Mouse (Mus musculus) kidney, adult 11 months (tissue): ENCODE measurements around the gene Zp2.
A peak's percentile ranks its signal among the peaks of the same experiment; 100 is the strongest.

Experiments
- DNase-seq: peaks from one replicate; pipeline ENCODE4 v3.0.0; 2022

The Zp2 gene

DNA sequence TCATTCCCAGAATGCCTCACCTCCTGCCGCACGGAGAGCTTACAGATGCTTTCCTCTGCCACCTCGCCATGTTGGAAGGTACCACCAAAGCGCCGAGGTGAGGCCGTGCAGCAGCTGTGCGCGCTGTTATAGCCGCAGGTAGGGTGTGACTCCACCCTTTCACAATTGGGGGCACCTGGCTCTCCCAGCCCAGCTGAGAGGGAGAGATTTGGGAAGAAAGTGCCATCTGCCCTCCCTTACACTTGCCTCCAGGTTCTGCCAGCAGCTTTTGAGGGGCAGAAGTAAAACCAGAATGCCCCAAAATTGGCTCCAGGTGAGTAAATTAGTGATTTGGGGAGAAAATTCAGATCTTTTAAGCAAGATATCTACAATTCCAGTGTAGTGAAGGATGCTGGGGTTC is at the start of gene Zp2:
TSS of gene Zp2 (minus strand) at position 101 of the 400 bp plus-strand sequence.
- no peak for DNase-seq

DNA sequence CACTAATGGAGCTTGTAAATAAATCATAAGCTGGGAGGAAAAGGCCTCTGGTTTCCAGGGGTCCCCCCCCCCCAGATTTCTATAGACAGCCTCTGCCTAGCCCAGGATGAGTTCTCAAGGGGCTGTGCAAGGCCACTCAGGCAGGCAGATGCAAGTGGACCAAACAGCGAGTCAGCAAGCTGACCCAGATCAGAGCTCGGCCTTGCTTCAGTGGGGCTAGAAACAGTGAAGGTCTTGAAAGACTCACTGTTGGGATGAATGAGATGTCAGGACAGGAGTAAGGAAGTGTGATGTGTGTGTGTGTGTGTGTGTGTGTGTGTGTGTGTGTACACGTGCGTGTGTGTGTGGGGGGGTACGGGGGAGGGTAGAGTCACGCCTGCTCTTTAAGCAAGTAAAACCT is 47.7 kb upstream of the Zp2 start:
- DNase-seq: no peak

DNA sequence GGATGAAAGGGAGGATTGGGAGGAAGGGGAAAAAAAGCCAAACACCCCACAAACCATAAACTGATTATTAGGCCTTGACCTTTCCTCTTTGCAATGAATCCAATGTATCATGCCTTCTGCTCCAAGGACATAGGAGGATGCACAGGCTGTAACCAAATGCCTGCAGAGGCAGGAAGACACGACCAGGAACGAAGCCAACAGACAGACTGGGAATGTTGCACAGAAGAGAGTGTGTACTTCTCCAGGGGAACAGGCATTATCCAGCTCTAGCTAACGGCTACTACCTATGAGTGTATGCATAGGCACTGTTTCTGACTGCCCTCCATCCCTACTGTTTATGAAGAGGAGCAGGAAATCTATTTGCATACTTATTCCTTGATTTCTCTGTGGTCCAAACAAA is 47.1 kb upstream of the Zp2 start:
- no peak for DNase-seq

DNA sequence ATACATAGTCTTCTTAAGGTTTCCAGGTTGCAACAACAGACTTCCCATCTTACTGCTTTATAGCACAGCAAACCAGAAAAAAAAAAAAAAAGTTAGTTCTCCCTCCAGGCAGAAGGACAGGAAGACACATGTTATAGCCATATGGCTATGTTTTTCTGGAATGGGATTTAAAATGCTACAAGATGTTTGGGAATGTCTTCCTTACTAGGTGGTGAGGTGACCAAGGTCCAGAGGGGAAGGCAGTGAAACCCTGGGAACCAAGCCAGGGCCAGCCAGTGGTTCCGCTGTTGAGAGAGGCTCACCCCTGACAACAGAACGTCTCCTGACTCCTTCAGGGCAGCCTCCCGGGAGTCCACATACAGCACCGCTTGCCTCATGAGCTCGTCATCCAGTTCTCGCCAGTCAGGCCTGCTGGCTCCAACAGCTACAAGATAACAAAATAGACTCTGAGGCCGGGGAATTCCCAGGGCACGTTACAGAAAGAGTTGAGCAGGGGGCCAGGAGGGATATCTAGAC is 45.1 kb upstream of the Zp2 start:
- DNase-seq: peak; percentile 90

DNA sequence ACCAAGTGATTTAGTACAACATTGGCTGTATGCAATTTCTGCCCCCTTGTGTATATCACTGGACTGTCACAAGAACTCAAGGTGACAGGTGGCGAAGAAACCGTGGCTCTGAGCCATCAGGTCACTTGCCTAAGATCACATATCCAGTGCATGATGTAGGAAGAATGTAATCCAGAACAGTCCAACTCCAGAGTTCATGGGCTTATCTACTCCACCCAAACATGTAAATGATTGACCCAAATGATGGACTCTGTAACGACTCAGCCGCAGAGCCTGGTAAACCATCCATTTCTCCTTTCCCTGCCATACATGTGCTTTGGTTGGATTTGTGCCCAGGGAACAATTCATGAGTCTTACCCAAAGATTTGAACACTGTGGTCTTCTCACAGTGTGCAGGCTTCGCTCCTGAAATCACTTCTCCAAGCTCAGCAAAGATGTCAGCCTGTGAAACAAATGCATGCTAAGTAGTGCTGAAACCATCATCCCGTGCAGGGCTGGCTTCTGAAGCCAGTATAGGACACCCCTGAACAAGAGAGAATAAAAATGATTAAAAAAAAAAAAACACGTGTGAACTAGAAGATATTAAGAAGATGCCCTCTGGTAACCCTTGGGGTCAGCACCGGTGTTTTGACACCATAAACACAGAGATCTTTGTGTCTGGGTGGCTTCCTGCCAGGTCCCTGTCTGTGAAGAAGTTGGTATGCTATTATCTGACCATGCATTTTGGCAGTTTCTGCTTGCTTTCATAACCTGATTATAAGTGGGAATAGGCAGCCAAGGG is 44.5 kb upstream of the Zp2 start:
- DNase-seq: peak; percentile 84

DNA sequence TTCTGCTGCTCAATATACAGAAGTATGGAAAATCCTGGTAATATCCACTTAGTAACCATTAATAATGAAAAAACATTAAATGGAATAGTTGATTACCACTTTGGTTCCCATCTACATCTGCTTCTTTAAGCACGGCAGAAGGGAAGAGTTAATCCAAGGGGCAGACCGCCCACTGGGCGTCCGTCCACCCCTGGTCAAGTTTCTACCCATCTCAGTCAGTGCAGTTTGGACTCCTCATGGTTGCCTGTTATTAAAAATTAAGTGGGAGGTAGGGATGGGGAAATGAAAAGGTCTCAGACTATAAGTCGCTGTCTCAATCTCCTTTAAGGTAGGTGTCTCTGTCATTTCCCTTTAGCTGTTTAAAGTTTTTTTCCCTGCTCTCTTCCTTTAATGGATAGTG is 43.9 kb upstream of the Zp2 start:
- DNase-seq: no peak

DNA sequence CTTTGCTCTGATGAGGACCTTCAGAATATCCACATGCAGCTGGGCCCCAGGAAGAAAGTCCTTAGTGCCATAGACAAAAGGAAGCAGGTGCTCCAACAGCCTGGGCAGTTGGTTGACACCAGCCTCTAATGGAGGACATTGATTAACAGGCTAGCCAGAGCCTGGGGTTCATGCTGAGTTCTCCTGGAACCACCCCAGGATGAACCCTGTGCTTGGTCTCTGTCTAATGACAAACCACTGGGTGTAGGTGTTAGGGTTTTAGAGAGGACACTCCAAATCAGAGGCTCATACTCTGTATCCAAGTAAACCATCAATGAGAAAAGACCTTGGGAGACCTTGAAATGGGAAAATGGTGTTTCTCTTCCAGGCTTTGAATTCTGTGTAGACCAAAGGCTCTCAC is 37.8 kb upstream of the Zp2 start:
- DNase-seq: no peak

DNA sequence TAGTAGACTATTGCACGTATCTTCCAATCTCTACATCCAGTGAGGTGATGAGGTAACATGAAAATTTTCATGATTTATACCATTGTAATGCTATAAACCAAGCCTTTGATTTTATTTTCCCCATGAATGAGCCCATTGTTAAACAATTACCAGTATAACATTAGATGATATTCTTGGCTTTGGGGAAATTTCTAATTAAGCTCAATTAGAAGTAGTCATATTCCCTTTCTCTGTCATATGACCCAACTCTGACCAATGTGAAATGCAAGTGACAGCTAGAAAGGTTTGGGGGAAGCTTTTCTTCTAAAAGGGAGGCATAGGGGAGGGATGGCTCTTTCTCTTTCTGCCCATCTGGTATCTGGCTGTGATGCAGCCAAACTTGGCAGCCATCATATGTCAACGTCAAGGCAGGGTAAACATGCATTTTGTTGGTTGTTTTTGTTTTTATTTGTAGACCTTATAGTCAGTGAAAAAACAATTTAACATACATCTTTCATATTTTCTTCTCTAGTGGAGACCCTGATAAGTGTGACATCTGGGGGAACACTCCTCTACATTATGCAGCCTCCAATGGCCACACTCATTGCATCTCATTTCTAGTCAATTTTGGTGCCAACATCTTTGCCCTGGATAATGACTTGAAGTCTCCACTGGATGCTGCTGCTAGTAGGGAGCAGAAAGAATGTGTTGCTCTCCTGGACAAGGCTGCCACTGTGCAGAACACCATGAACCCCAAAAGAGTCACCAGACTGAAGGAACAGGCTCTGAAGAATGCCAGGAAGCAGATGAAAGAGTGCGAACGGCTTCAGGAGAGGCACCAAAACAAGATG is 36.5 kb upstream of the Zp2 start:
- DNase-seq: no peak

DNA sequence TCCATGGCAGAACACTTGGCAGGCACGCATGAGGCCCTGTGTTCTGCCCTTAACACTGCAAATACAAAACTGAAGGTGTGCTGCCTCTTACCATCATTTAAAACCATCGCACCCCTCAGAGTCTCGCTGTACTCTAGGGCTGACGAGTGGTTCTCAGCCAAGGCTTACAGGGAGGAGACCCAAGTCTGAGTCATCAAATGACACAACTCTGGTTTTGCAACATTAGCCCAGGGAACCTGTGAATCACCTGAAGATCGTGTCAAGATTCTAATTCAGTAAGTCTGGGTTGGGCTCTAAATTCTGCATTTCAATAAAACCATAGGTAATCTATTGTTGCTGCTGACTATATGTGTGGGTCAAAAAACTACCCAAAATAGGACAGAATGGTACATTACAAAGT is 35.5 kb upstream of the Zp2 start:
- DNase-seq: no peak

DNA sequence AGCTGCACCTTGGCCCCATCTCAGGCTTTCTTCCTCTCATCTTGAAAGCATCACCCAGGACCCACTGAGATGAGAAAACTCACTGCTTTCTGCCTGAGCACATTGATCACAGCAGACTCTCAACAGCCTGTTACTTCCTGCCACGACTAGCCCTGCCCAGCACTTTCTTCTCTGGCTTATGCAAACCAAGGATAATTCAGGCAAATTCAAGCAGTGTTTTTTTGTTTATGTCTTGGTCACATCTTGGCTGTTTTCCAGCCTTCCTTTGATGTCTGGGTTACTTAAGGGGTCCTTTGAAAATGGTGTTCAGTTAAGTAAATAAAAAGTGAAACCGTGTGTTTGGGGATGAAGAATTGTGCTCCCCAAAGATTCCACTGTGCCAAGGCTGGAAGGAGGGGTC is 33.8 kb upstream of the Zp2 start:
- no peak for DNase-seq

DNA sequence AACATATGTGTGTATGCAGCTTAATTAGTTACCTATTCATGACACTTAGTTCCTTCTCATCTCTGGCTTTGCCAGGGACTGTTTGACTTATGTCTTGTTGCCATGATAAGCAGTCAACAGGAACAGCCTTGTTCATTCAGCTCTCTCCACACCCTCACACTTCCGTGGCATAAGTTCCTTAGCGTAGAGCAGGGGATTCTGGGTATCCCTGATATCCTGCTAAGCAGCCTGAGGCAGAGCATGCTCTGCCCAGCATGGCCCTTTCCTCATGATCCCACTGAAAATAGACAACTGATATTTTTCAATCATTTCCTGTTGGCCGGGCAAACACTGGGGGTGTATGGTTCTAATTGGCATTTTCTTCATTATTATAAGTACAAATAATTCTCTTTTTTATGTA is 32.5 kb upstream of the Zp2 start:
- no peak for DNase-seq

DNA sequence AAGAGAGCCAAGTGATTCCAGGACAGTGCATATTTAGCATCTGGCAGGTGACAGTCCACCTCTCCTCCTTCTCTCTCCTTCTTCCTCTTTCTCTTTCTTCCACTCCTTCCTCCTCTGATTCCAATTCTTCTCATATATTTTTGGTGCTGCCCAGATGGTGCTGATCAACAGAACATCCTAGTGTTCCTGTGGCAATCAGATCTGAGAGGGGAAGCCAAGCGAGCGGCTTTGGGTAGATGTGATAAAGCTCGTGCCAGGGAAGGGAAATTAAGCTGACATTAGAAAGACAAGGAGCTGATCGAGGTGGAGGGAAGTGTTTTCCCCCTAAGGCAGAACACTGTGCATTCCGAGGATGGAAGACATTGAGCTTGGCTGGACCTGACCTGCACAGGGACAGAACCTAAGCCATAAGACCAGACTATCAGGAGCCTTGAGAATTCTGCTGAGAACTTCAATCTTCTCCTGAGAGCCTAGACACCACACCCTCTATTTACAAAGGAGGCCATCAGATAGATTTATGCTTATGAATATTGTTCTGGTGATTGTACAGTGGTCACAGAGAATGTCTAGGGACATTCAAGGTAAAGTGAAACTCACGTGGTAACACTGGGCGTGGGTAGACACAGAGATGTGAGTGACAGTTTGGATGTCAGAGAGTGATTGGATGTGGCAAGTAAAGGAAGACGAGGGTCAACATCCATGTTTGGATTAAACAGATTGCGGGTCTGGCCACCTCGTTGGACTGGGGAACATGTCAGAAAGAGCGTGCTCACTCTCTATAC is 29.8 kb upstream of the Zp2 start:
- no peak for DNase-seq

DNA sequence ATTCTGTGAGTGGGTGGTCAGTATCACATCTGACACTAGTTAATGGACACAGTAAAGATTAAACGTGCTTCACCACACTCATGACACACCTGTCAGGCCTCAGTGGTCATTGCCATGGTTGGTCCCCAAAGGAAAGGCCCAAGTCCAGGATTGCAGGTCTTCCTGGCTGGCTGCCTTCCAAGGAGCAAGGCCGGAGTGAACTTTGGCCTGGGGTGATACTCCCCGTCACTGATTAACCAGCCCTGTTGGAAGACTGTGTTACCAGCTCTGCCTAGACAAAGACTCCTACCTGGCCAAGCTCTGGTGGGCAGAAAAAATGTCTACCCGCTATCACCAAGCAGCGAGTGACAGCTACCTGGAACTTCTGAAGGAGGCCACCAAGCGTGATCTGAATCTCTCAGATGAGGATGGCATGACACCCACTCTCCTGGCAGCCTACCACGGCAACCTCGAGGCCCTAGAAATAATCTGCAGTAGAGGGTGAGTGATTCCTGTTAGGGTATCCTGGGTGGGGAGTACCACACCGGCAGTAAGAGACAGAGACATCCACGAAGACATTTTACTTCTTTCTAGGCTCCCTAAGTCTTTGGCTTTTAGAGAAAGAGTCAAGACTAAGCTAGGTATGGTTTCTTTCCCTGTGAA is 28.6 kb upstream of the Zp2 start, which contains the start of gene Anks4b:
TSS of gene Anks4b (plus strand) at position 256 of the 642 bp plus-strand sequence.
- peak; percentile 94 for DNase-seq

DNA sequence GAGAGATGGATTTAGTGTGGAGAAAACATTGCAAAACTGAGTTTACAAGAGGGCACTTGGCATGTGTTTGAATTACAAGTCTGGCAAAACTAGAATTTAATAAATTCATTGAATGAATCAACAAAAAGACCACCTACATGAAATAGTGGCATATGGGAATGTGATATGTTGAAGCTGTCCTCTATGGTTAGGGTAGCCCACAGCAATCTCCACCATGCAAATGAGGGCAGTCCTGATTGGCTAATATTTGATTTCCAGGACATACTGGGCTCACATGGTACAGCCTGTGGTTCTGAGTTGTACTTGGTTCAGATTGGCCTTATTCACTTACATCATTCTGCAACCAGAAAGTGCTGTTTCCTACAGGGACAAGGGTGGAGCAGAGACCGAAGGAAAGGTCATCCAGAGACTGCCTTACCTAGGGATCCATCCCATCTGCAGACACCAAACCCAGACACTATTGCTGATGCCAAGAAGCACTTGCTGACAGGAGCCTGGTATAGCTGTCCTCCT is 27.2 kb upstream of the Zp2 start:
- no peak for DNase-seq

DNA sequence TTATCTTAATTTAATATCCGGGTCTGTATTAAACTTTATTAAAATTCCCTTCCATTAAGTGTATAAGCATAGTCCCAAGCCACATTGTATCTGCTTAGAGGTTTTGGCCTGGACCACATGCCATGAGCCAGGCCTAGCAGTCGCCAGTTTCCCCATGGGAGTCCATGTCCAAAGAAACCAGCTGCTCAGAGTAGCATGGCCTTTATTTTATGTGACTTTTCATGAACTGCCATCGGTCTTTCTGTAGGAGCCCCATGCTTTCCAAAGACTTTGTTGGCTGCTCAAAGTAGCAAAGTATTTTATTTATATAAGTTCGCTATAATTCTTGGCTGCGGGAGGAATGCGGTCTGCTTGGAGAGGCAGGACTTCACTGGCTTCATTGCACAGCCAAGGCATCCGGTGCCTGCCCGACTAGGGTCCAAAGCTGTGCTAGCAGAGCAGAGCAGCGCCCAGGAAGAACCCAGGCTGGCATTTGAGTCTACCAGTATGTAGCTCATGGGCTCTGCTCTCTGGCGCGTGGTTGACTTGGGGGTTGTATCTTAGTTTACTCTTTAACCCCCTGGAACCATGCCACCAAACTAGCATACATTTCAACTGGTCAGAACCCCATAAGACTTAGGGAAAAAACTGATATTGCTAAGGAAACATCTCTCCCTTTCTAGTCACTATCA is 18.6 kb upstream of the Zp2 start:
- peak; percentile 52 for DNase-seq

DNA sequence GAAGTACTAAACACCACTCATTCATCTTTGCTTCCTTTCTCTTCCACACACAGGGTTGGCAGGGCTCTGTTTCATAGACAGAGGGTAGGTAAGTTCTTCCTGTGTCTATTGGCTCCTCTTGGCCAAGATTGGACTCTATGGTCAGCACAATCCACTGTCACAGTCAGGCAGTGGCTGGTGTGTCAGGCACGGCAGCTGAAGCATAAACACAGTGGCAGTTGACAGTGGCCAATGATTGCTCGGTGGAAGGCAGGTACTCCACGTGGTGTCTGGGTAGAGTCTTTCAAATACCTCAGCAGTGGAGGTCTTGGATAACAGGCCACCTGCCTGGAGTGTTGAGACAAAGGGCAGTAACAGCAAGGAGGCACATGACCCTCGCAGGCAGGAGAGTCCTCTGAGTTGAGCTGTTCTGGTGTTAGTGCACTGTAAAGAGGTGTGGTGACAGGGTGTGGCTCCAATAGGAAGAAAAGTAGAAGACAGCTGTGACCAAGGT is 13.1 kb upstream of the Zp2 start:
- peak; percentile 14 for DNase-seq

DNA sequence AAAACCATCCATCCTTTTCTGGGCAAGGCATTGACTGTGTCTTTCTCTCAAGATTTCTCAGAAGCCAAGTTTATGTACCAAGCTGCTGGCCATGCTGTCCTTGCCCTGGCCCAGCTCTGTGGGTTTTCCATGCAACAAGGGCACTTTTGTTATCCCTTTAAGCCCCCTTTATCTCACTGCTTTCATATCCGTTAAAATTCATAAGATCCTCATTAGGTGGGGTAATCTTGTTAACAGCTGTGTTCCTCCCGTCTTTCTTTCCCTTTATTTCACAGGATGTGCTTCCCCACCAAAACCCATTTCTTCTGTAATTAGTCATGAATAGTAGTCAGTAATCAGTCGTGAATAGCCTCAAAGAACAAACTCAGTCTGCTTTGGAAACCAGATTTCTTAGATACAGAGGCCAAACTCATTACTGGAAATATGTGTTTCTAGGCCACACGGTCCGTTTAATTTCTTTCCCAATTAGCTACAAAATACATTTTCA is 12.5 kb upstream of the Zp2 start:
- no peak for DNase-seq

DNA sequence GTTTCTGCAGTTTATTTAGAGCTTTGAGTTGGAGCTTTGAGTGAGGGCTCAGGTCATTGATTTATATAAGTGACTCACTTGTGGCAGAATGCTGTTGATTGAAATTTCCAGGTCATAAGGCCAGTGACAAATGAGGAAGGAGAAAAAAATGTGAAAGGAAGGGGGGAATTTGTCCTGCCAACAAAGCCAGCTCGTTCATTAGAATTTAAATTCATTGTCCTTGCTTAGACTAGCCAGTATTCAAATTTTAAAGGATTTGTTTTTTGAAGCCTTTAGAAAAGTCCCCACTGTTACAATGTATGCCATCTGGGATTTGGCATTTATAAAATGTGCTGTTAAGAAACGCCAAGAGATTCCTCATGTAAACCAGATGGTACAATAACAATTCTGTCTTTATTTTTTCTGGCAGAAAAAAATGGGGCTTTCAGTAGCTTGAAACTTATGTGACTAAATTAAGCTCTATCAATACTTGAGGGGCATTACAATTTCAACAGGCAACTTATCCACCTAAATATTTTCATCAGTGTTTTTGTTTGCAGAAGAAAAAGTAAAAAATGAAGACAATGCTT is 11.8 kb upstream of the Zp2 start:
- no peak for DNase-seq

DNA sequence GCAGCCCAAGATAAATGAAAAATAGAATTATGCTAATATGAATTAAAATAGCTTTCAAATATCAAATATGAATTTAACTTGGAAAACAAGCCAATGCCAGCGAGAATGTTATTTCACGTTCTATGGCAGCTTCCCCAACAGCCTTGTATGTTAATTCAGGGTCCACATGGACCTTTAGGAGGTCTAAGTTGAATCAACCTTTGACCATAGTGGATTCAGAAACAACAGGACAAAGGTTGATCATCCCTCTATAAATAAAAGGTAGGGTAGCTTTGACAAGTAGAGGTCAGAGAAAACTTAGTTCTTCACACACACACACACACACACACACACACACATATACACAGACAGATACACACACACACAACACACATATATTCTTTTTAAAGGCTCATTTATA is 5.8 kb upstream of the Zp2 start:
- DNase-seq: no peak

DNA sequence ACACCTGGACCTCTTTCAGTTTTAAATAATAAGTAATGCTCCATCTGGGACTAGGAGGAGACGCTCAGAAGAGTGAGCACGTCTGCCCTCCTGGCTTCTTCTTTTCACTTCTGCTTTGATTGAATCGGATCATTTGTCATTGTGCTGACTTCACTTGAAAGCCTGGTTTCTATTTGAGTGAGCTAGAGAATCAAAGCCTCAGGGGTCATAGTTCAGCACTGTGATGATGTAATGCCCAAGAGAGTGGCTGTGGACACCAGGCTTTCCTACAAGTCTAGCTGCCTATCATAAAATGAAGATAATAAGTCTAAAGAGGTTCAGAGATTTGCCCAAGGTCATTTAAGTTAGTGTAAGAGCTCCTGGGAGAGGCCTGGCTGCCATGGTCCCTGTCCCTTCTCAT is 5.2 kb upstream of the Zp2 start:
- DNase-seq: peak; percentile 56

DNA sequence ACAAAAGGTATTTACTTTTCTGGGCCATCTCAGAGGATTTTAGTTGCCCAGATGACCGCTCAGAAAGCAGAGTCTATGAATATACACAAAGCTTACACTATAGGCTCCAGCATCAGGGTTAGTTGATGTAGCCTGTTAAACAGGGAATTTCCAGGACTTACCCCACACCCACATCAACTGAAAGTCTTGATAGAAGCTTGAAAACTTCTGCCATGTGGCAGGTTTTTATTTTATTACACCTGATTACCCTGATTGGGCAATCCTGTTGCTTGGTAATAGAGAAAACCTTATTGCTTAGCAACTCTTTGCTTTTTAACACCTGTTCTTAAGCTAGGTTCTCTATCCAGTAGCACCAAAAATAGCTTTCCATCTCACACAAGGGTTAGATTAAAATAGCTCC is 2.3 kb downstream of the Zp2 start:
- no peak for DNase-seq
